Mouse (Mus musculus) lung, adult 2 months (tissue): ENCODE data around the gene Rgs21.

Experiments used
- CTCF ChIP-seq: fragments of 200-500 bp; IDR thresholded peaks from 2 replicates; pipeline ENCODE4 v1.5.1; 2011; ENCODE audit warnings: mild to moderate bottlenecking, low read length, control low read depth; ENCODE audit not compliant: insufficient read depth
- POLR2A ChIP-seq: fragments of 200-500 bp; IDR thresholded peaks from 2 replicates; pipeline ENCODE4 v1.6.1; 2011; ENCODE audit warnings: low read depth, mild to moderate bottlenecking, control low read depth, low read length, borderline replicate concordance; ENCODE audit errors: extremely low read depth

DNA sequence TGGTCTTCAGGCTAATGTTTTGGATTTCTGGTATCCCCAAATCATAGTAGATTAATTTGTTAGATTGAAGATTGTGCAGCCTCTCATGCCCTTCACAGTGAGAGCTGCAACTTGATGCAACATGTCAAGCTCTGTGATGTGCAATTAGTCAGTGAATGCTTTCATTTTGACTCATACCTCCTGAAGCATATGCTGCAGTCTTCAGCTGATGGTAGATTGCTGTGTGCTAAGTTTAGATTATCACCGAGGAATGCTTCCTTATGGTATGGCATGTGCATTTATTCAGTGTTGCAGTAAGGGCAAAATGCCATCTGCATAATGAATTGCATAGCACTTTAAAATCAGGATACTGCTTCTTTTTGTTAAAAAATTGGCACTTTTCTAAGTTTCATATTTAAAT, 65.2 kb downstream of the Rgs21 start:
- TF ChIP-seq CTCF, result no peak
- no peak for TF ChIP-seq POLR2A
